Mouse (Mus musculus) lung, adult 18-20 months (tissue): ENCODE results near the gene Ccar1.
"Not testable (repeated sequence)": the region's sequence is repeated elsewhere in the genome, so short reads cannot be mapped to it uniquely, and the experiment has no call there.

Experiments
- DNase-seq, 2 experiments: peaks; one replicate each; pipeline ENCODE4 v3.0.0; 2022; ENCODE audit warnings: mixed read lengths in 2 of 2

Gene Ccar1

GRCm38 (mm10) chr10:62792177-62793090 lies at the start of gene Ccar1:
TSS of gene Ccar1 (minus strand) at chr10:62792286.
- peak; percentile 98 to 99 for DNase-seq

- no peak for DNase-seq
Measured at GRCm38 (mm10) chr10:62840687-62841086, 48.6 kb upstream of the Ccar1 start.

- DNase-seq, result no peak
Measured at GRCm38 (mm10) chr10:62837987-62838386, 45.9 kb upstream of the Ccar1 start.

- no peak for DNase-seq
Measured at GRCm38 (mm10) chr10:62832783-62833182, 40.7 kb upstream of the Ccar1 start.

- no peak for DNase-seq
Measured at GRCm38 (mm10) chr10:62831546-62831945, 39.5 kb upstream of the Ccar1 start.

GRCm38 (mm10) chr10:62824474-62824873 lies 32.4 kb upstream of the Ccar1 start:
- DNase-seq, result no peak

GRCm38 (mm10) chr10:62823431-62823830 lies 31.3 kb upstream of the Ccar1 start:
- no peak for DNase-seq

- no peak for DNase-seq
Measured at GRCm38 (mm10) chr10:62810010-62810409, 17.9 kb upstream of the Ccar1 start.

- no peak for DNase-seq
Measured at GRCm38 (mm10) chr10:62808766-62809165, 16.7 kb upstream of the Ccar1 start.

GRCm38 (mm10) chr10:62808316-62808715 lies 16.2 kb upstream of the Ccar1 start:
- DNase-seq, result peak; percentile 8 to 12

- no peak for DNase-seq
Measured at GRCm38 (mm10) chr10:62804106-62804505, 12.0 kb upstream of the Ccar1 start.

- DNase-seq, result no peak
Measured at GRCm38 (mm10) chr10:62803296-62803695, 11.2 kb upstream of the Ccar1 start.

GRCm38 (mm10) chr10:62794221-62794620 lies 2.1 kb upstream of the Ccar1 start:
- DNase-seq, result no peak

GRCm38 (mm10) chr10:62793091-62793453 lies 986 bp upstream of the Ccar1 start:
- no peak for DNase-seq

- DNase-seq, result no peak
Measured at GRCm38 (mm10) chr10:62791251-62792176, 572 bp downstream of the Ccar1 start.

GRCm38 (mm10) chr10:62781776-62782175 lies 10.3 kb downstream of the Ccar1 start:
- DNase-seq, result not testable (repeated sequence)

GRCm38 (mm10) chr10:62750781-62751180 lies 41.3 kb downstream of the Ccar1 start:
- no peak for DNase-seq

- peak in 1 of 2 experiments; percentile 3 for DNase-seq
Measured at GRCm38 (mm10) chr10:62739961-62740737, 51.9 kb downstream of the Ccar1 start.

GRCm38 (mm10) chr10:62736965-62737688 lies 55.0 kb downstream of the Ccar1 start:
- DNase-seq, result no peak

GRCm38 (mm10) chr10:62730826-62731225 lies 61.3 kb downstream of the Ccar1 start:
- no peak for DNase-seq

GRCm38 (mm10) chr10:62725771-62726687 lies 66.1 kb downstream of the Ccar1 start, which contains the start of gene Stox1:
TSS of gene Stox1 (minus strand) at chr10:62726128.
- peak; percentile 37 to 46 for DNase-seq
